Mouse (Mus musculus): Measurements from ENCODE around the gene Slc8b1. TPM values are rescaled to one million over a fixed set of nuclear protein-coding genes. Genes with fewer than 3 reads are reported as not detected.

Slc8b1 gene
- polyA plus RNA-seq, 1 experiment, result 19.6 TPM

DNA sequence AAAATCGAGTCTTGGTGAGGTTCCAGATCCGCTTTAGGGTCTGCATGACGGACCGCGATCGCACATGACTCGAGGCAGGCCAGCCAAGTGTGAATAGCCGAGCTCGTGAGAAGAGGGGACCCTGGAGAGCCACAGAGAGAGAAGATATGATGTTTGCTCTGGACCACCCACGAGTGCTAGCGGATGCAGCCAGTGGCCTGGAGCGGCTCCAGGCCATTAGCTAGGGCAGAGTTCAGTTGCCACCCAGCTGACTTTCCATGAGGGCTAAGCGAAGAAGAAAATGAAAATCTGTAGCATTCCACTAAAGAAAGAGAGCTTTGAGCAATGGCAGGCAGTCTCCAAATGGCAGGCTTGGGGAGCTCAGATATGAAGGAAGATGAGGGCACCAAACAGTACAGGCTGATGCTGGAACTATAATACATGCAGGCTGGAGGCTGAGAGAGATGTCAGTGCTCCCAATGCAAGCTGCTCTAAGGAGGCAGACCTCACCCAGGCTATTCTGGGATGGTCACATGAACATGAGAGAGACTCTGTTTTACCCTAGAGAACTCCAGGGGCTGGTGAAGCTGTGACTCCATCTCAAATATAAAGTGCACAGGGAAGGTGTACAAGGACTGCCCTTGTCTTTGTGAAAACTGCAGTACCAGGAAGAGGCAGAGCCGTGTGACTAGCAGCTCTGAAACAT, 60.2 kb downstream of the Slc8b1 start:
- no peak overlapping the region for H3K4me3 ChIP-seq
- peak overlapping the region; percentile 7 for H3K4me2 ChIP-seq (ENCODE audit: low read depth)
- no peaks in the 10 kb centered on the region for H3K27me3 ChIP-seq (ENCODE audit: control insufficient read depth, insufficient read depth, insufficient read length)

GRCm38 (mm10) chr5:120574469-120575063, 63.6 kb downstream of the Slc8b1 start:
- peaks cover 13% of the 10 kb centered on the region for H3K36me3 ChIP-seq (ENCODE audit: control insufficient read depth, insufficient read depth)
- no peak for TF ChIP-seq POLR2A (IDR thresholded peaks at IDR 0.05; ENCODE audit: insufficient read length, low read depth)
- TF ChIP-seq USF1 (IDR thresholded peaks at IDR 0.05; ENCODE audit: low read depth), result no peak
- no peak for TF ChIP-seq MAX (IDR thresholded peaks at IDR 0.05; ENCODE audit: low read depth)
- TF ChIP-seq CEBPB (IDR thresholded peaks at IDR 0.05; ENCODE audit: insufficient read depth, poor library complexity, severe bottlenecking), result no peak
- no peak for TF ChIP-seq MYOG (IDR thresholded peaks at IDR 0.05; ENCODE audit: control insufficient read depth in 1 of 3, insufficient read depth in 1 of 3, insufficient read length in 2 of 3, low read depth in 2 of 3)
- TF ChIP-seq TCF3 (IDR thresholded peaks at IDR 0.05; ENCODE audit: insufficient read length, low read depth), result no peak
- no peak for TF ChIP-seq POLR2AphosphoS2 (IDR thresholded peaks at IDR 0.05; ENCODE audit: insufficient read length, low read depth)
- no peak for TF ChIP-seq TCF12 (IDR thresholded peaks at IDR 0.05; ENCODE audit: insufficient read depth, poor library complexity, severe bottlenecking)
- no peak for TF ChIP-seq REST (IDR thresholded peaks at IDR 0.05; ENCODE audit: insufficient read depth, insufficient read length)
- no peak for TF ChIP-seq MYOD1 (IDR thresholded peaks at IDR 0.05; ENCODE audit: control insufficient read depth in 1 of 3, insufficient read length in 2 of 3, low read depth in 2 of 3)
- TF ChIP-seq E2F4 (IDR thresholded peaks at IDR 0.05; ENCODE audit: insufficient read depth), result no peak
- TF ChIP-seq SRF (IDR thresholded peaks at IDR 0.05; ENCODE audit: control insufficient read depth, insufficient read length, low read depth), result no peak
- no peak overlapping the region for H3ac ChIP-seq (ENCODE audit: control insufficient read depth, insufficient read length)
- no peak overlapping the region for H3K4me3 ChIP-seq
- H3K79me2 ChIP-seq (ENCODE audit: control insufficient read depth, insufficient read depth), result peaks cover 66% of the 10 kb centered on the region
- H3K27me3 ChIP-seq (ENCODE audit: control insufficient read depth, insufficient read depth, insufficient read length), result no peaks in the 10 kb centered on the region
- no peak overlapping the region for H3K4me2 ChIP-seq (ENCODE audit: low read depth)

More for the DNA sequence above, 60.2 kb downstream of the Slc8b1 start:
- Histone ChIP-seq H3K36me3 (ENCODE audit: control insufficient read depth, insufficient read depth) (peaks cover 16% of the 10 kb centered on the region), H3ac (ENCODE audit: control insufficient read depth, insufficient read length) (no peak overlapping the region), H3K79me2 (ENCODE audit: control insufficient read depth, insufficient read depth) (peaks cover 73% of the 10 kb centered on the region)
- TF ChIP-seq POLR2A (IDR thresholded peaks at IDR 0.05; ENCODE audit: insufficient read length, low read depth), result no peak
- no peak for TF ChIP-seq TCF3 (IDR thresholded peaks at IDR 0.05; ENCODE audit: insufficient read length, low read depth)
- TF ChIP-seq CEBPB (IDR thresholded peaks at IDR 0.05; ENCODE audit: insufficient read depth, poor library complexity, severe bottlenecking), result no peak
- TF ChIP-seq TCF12 (IDR thresholded peaks at IDR 0.05; ENCODE audit: insufficient read depth, poor library complexity, severe bottlenecking), result no peak
- TF ChIP-seq REST (IDR thresholded peaks at IDR 0.05; ENCODE audit: insufficient read depth, insufficient read length), result no peak
- TF ChIP-seq POLR2AphosphoS2 (IDR thresholded peaks at IDR 0.05; ENCODE audit: insufficient read length, low read depth), result no peak
- no peak for TF ChIP-seq MYOG (IDR thresholded peaks at IDR 0.05; ENCODE audit: control insufficient read depth in 1 of 3, insufficient read depth in 1 of 3, insufficient read length in 2 of 3, low read depth in 2 of 3)
- TF ChIP-seq E2F4 (IDR thresholded peaks at IDR 0.05; ENCODE audit: insufficient read depth), result no peak
- TF ChIP-seq MYOD1 (IDR thresholded peaks at IDR 0.05; ENCODE audit: control insufficient read depth in 1 of 3, insufficient read length in 2 of 3, low read depth in 2 of 3), result no peak
- TF ChIP-seq SRF (IDR thresholded peaks at IDR 0.05; ENCODE audit: control insufficient read depth, insufficient read length, low read depth), result no peak

GRCm38 (mm10) chr5:120576781-120577301, 65.9 kb downstream of the Slc8b1 start:
- TF ChIP-seq TCF3 (IDR thresholded peaks at IDR 0.05; ENCODE audit: insufficient read length, low read depth) (no peak), MYOG (IDR thresholded peaks at IDR 0.05; ENCODE audit: control insufficient read depth in 1 of 3, insufficient read depth in 1 of 3, insufficient read length in 2 of 3, low read depth in 2 of 3) (peak in 1 of 3 experiments; percentile 12), MAX (IDR thresholded peaks at IDR 0.05; ENCODE audit: low read depth) (no peak), MYOD1 (IDR thresholded peaks at IDR 0.05; ENCODE audit: control insufficient read depth in 1 of 3, insufficient read length in 2 of 3, low read depth in 2 of 3) (peak in 2 of 3 experiments; percentile 86 to 97), POLR2AphosphoS2 (IDR thresholded peaks at IDR 0.05; ENCODE audit: insufficient read length, low read depth) (peak; percentile 50)
- H3K27me3 ChIP-seq (ENCODE audit: control insufficient read depth, insufficient read depth, insufficient read length), result no peaks in the 10 kb centered on the region
- peaks cover 21% of the 10 kb centered on the region for H3K36me3 ChIP-seq (ENCODE audit: control insufficient read depth, insufficient read depth)
- H3K4me2 ChIP-seq (ENCODE audit: low read depth), result peak overlapping the region; percentile 81
- H3ac ChIP-seq (ENCODE audit: control insufficient read depth, insufficient read length), result no peak overlapping the region
- no peak overlapping the region for H3K4me3 ChIP-seq
- peaks cover 58% of the 10 kb centered on the region for H3K79me2 ChIP-seq (ENCODE audit: control insufficient read depth, insufficient read depth)

DNA sequence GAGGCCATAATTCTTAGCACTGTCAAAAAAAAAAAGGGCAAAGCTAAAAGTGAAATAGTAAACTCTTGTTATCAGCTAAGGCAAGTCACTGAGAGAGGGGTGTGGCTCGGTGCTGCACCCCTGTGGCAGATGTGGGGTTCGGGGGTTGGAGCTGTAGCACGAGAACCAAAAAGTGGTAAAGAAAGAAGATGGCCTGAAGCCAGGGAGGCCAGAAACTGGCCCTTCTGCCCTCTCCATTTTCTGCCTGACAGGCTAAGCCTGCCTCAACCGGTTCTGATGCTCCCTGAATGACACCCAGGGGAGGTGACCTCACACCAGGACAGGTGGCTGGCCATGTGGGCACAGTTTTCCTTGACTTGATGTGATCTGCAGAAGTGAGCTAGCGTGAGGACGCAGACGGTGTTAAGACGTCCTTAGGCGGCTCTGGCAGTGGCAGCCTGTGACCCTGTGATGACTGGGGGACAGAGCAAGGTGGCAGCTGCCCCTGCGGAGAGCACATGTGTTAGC, 67.0 kb downstream of the Slc8b1 start:
- TF ChIP-seq USF1 (IDR thresholded peaks at IDR 0.05; ENCODE audit: low read depth) (no peak), POLR2A (IDR thresholded peaks at IDR 0.05; ENCODE audit: insufficient read length, low read depth) (no peak), TCF12 (IDR thresholded peaks at IDR 0.05; ENCODE audit: insufficient read depth, poor library complexity, severe bottlenecking) (no peak), REST (IDR thresholded peaks at IDR 0.05; ENCODE audit: insufficient read depth, insufficient read length) (no peak), MYOG (IDR thresholded peaks at IDR 0.05; ENCODE audit: control insufficient read depth in 1 of 3, insufficient read depth in 1 of 3, insufficient read length in 2 of 3, low read depth in 2 of 3) (peak in 2 of 3 experiments; percentile 28 to 66), SRF (IDR thresholded peaks at IDR 0.05; ENCODE audit: control insufficient read depth, insufficient read length, low read depth) (no peak), TCF3 (IDR thresholded peaks at IDR 0.05; ENCODE audit: insufficient read length, low read depth) (no peak), POLR2AphosphoS2 (IDR thresholded peaks at IDR 0.05; ENCODE audit: insufficient read length, low read depth) (peak; percentile 51), MAX (IDR thresholded peaks at IDR 0.05; ENCODE audit: low read depth) (no peak), MYOD1 (IDR thresholded peaks at IDR 0.05; ENCODE audit: control insufficient read depth in 1 of 3, insufficient read length in 2 of 3, low read depth in 2 of 3) (peak in 2 of 3 experiments; percentile 76 to 87), CEBPB (IDR thresholded peaks at IDR 0.05; ENCODE audit: insufficient read depth, poor library complexity, severe bottlenecking) (no peak), E2F4 (IDR thresholded peaks at IDR 0.05; ENCODE audit: insufficient read depth) (no peak)
- peaks cover 49% of the 10 kb centered on the region for H3K79me2 ChIP-seq (ENCODE audit: control insufficient read depth, insufficient read depth)
- no peak overlapping the region for H3ac ChIP-seq (ENCODE audit: control insufficient read depth, insufficient read length)
- no peaks in the 10 kb centered on the region for H3K27me3 ChIP-seq (ENCODE audit: control insufficient read depth, insufficient read depth, insufficient read length)
- no peak overlapping the region for H3K4me3 ChIP-seq
- peak overlapping the region; percentile 81 for H3K4me2 ChIP-seq (ENCODE audit: low read depth)
- H3K36me3 ChIP-seq (ENCODE audit: control insufficient read depth, insufficient read depth), result peaks cover 20% of the 10 kb centered on the region
